Mouse (Mus musculus): ENCODE data around the gene Zfp281. TPM values are rescaled to one million over a fixed set of nuclear protein-coding genes. Genes with fewer than 3 reads are reported as not detected.

The Zfp281 gene
- polyA plus RNA-seq, 1 experiment, result 12.6 TPM

DNA sequence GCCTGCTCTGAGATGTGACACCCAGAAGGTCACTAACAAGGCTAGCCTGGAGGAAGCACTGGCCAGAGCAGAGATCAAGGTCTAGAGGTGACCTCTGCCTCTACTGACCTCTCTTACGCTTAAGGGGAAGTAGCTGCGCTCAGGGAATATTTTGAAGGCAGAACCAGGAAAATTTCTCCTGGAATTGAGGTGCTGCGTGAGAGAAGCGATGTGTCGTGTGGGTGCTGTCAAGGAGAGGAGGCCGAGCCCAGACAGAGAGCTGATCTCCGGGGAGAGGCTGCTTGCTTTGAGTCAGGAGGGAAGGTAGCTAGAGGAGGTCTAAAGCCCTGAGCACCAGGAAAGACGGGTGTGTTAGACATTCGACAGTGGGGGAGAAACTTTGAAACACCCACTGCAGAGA is 35.2 kb downstream of the Zfp281 start:
- Histone ChIP-seq H3K4me1 (ENCODE audit: control insufficient read depth, insufficient read depth, low read length) (no peaks in the 10 kb centered on the region; the same call in 1 of the 2 replicates), H3K27ac (ENCODE audit: insufficient read depth, low read length) (no peak overlapping the region), H3K27me3 (ENCODE audit: control insufficient read depth, insufficient read depth, low read length) (no peaks in the 10 kb centered on the region), H3K4me3 (replicated peaks; ENCODE audit: insufficient read depth, low read depth, low read length) (no peak overlapping the region)
- no peak for DNase-seq
- WGBS, result 79% methylated on average over 9 of the region's 9 CpGs
- no peak for TF ChIP-seq CTCF (IDR thresholded peaks at IDR 0.05; ENCODE audit: borderline replicate concordance, insufficient read depth, low read depth, low read length)
- TF ChIP-seq POLR2A (IDR thresholded peaks at IDR 0.05; ENCODE audit: borderline replicate concordance, insufficient read depth, low read length), result no peak

DNA sequence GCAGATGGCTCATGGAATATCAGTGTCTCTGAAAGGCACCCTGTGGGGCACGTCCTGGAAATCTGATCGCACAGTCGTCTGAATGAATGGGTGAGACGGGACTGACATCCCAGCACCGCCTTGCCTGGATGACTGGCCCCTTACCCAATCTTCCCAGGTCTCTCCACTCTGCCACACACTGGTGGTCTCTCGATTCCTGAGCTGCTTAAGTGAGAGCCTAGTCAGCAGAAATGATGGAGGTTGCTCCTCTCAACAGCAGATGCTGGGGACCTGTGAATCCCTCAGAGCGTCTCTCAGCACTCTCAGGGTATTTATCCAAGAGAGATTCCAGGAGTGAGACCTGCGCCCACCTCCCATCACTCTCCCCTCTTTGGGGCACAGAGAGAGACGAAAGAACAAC is 36.8 kb downstream of the Zfp281 start:
- Histone ChIP-seq H3K4me3 (replicated peaks; ENCODE audit: insufficient read depth, low read depth, low read length) (no peak overlapping the region), H3K27ac (ENCODE audit: insufficient read depth, low read length) (no peak overlapping the region; the same call in 1 of the 2 replicates), H3K27me3 (ENCODE audit: control insufficient read depth, insufficient read depth, low read length) (no peaks in the 10 kb centered on the region), H3K4me1 (ENCODE audit: control insufficient read depth, insufficient read depth, low read length) (no peaks in the 10 kb centered on the region; the same call in 1 of the 2 replicates)
- no peak for TF ChIP-seq CTCF (IDR thresholded peaks at IDR 0.05; ENCODE audit: borderline replicate concordance, insufficient read depth, low read depth, low read length)
- TF ChIP-seq POLR2A (IDR thresholded peaks at IDR 0.05; ENCODE audit: borderline replicate concordance, insufficient read depth, low read length), result no peak
- 51% methylated on average over 9 of the region's 9 CpGs for WGBS
- no peak for DNase-seq

DNA sequence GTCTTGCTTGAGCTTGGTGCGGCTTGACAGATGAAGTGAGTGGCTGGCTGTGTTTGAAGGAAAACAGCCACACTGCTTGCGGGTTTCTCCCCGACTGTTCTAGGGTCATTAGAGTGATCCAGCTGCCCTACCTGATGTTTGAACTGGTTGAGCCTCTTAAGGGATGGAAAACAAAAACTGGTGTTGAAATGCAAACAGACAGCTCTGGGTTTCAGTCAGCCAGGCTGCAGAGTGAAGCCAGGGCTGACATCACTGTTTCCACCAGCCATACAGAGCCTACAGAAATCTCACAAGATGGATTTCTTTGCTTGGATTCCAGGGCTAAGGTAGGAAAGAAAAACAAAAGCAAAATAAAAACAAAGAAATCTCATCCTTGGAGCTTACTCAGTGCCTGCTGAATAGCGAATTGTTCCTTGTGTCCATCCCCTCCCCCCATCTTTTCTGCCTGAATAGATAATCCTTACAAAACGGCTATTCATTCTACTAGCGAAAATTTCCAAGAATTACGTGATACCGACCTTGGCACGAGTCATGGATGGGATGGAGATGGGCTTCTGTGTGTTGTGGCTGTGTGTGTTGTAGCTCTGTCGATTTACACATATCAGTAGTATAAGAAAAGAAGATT is 37.4 kb downstream of the Zfp281 start:
- Histone ChIP-seq H3K4me1 (ENCODE audit: control insufficient read depth, insufficient read depth, low read length) (no peaks in the 10 kb centered on the region; the same call in 1 of the 2 replicates), H3K4me3 (replicated peaks; ENCODE audit: insufficient read depth, low read depth, low read length) (no peak overlapping the region), H3K27me3 (ENCODE audit: control insufficient read depth, insufficient read depth, low read length) (no peaks in the 10 kb centered on the region), H3K27ac (ENCODE audit: insufficient read depth, low read length) (no peak overlapping the region; the same call in 1 of the 2 replicates)
- no peak for DNase-seq
- WGBS, result 45% methylated on average over 10 of the region's 10 CpGs
- TF ChIP-seq POLR2A (IDR thresholded peaks at IDR 0.05; ENCODE audit: borderline replicate concordance, insufficient read depth, low read length) (no peak), CTCF (IDR thresholded peaks at IDR 0.05; ENCODE audit: borderline replicate concordance, insufficient read depth, low read depth, low read length) (no peak)

DNA sequence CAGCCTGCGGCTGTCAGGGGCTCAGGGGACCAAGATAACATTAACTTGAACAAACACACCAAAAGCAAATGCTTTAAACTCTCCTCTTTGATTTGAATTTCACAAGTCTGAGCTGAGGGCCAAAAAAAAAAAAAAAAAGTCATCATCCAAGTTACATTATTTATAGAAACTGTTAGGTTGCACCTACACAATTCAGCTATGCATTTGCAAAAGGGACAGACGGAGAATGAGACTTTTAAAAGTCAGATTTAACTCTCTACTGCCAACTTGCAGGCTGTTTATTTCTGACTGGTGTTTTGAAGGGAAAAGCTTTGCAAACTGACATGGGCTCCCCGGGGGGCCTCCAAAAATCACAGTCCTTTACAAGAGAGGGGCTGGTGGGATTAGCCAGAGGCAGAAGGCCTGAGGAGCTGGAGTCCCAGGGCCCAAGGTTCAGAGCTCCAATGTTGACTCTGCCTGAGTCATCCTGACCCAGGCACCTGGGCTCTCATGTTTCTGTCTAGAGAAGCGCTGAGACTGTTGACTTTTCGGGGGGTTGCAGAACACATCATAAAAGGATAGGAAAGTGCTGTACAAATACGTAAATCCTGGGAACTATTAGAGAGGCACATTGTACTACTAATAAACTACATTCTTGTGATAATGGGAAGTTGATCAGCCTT is 40.4 kb downstream of the Zfp281 start:
- no peak overlapping the region for H3K4me3 ChIP-seq (replicated peaks; ENCODE audit: insufficient read depth, low read depth, low read length)
- no peak for DNase-seq
- no peaks in the 10 kb centered on the region; the same call in 1 of the 2 replicates for H3K4me1 ChIP-seq (ENCODE audit: control insufficient read depth, insufficient read depth, low read length)
- no peaks in the 10 kb centered on the region for H3K27me3 ChIP-seq (ENCODE audit: control insufficient read depth, insufficient read depth, low read length)
- WGBS, result 80% methylated on average over 6 of the region's 6 CpGs
- H3K27ac ChIP-seq (ENCODE audit: insufficient read depth, low read length), result no peak overlapping the region
- TF ChIP-seq POLR2A (IDR thresholded peaks at IDR 0.05; ENCODE audit: borderline replicate concordance, insufficient read depth, low read length) (no peak), CTCF (IDR thresholded peaks at IDR 0.05; ENCODE audit: borderline replicate concordance, insufficient read depth, low read depth, low read length) (no peak)

DNA sequence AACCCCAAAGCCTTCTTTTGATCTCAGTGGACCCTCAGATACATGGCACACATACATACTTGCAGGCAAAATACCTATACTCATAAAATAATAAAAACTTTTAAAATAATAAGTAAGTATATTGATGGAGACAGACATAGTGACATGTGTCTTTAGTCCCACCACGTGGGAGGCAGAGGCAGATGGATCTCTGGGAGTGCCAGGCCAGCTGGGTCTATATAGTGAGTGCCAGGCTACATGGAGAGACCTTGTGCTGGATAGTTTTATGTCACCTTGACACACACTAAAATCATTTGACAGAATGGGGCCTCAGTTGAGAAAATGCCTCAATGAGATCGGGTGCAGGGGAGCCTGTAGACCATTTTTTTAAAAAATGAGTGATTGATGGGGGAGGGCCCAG is 41.8 kb downstream of the Zfp281 start:
- Histone ChIP-seq H3K27ac (ENCODE audit: insufficient read depth, low read length) (no peak overlapping the region), H3K4me3 (replicated peaks; ENCODE audit: insufficient read depth, low read depth, low read length) (no peak overlapping the region), H3K27me3 (ENCODE audit: control insufficient read depth, insufficient read depth, low read length) (no peaks in the 10 kb centered on the region), H3K4me1 (ENCODE audit: control insufficient read depth, insufficient read depth, low read length) (no peaks in the 10 kb centered on the region; the same call in 1 of the 2 replicates)
- DNase-seq, result no peak
- TF ChIP-seq POLR2A (IDR thresholded peaks at IDR 0.05; ENCODE audit: borderline replicate concordance, insufficient read depth, low read length) (no peak), CTCF (IDR thresholded peaks at IDR 0.05; ENCODE audit: borderline replicate concordance, insufficient read depth, low read depth, low read length) (no peak)
- 25% methylated on average over 2 of the region's 2 CpGs for WGBS

DNA sequence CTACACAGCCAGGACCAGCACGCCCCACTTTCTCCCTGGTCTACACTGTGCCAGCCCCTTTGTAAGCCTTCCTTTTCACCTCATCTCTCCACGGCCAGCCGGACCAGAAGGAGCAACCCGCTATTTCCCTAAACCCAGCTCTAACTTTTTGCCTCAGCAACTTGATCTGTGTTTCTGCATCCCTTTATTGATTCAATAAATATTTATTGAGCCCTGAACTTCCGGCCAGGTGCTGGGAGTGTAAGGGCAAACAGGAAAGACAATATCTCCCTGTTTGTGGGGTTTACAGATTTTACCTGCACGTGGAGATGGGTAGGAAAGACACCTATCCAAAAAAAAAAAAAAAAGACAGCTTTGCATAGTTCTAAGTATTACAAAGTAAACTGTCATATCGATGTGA is 45.2 kb downstream of the Zfp281 start:
- H3K27me3 ChIP-seq (ENCODE audit: control insufficient read depth, insufficient read depth, low read length), result no peaks in the 10 kb centered on the region
- no peak for DNase-seq
- no peak overlapping the region for H3K4me3 ChIP-seq (replicated peaks; ENCODE audit: insufficient read depth, low read depth, low read length)
- 87% methylated on average over 7 of the region's 7 CpGs for WGBS
- H3K4me1 ChIP-seq (ENCODE audit: control insufficient read depth, insufficient read depth, low read length), result no peaks in the 10 kb centered on the region
- no peak overlapping the region for H3K27ac ChIP-seq (ENCODE audit: insufficient read depth, low read length)
- TF ChIP-seq POLR2A (IDR thresholded peaks at IDR 0.05; ENCODE audit: borderline replicate concordance, insufficient read depth, low read length) (no peak), CTCF (IDR thresholded peaks at IDR 0.05; ENCODE audit: borderline replicate concordance, insufficient read depth, low read depth, low read length) (no peak)

DNA sequence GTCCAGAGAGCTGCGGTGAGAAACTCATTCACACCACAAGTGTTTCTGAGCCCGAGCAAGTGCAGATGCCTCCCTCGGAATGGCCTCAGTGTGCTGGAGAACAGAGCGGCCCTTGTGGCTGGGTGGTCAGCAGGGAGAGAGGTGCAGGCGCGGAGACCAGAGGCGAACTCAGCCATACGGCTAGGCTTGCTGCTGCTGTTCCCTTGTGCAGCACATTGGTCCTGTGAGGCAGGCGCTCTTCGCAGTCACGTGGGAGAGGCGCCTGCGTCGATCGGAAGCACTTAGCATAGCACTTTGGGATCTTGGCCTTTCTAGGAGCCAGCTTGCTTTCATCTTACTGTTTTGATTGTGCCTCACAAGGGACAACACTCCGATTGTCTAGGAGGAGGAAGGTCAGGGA is 45.7 kb downstream of the Zfp281 start:
- H3K27ac ChIP-seq (ENCODE audit: insufficient read depth, low read length), result no peak overlapping the region
- TF ChIP-seq POLR2A (IDR thresholded peaks at IDR 0.05; ENCODE audit: borderline replicate concordance, insufficient read depth, low read length) (no peak), CTCF (IDR thresholded peaks at IDR 0.05; ENCODE audit: borderline replicate concordance, insufficient read depth, low read depth, low read length) (no peak)
- no peaks in the 10 kb centered on the region for H3K27me3 ChIP-seq (ENCODE audit: control insufficient read depth, insufficient read depth, low read length)
- 53% methylated on average over 16 of the region's 16 CpGs for WGBS
- DNase-seq, result no peak
- no peaks in the 10 kb centered on the region for H3K4me1 ChIP-seq (ENCODE audit: control insufficient read depth, insufficient read depth, low read length)
- H3K4me3 ChIP-seq (replicated peaks; ENCODE audit: insufficient read depth, low read depth, low read length), result no peak overlapping the region
